Mouse (Mus musculus) bone marrow macrophage, adult 2 months (primary cell): ENCODE results near the gene Ms4a3.

ENCODE experiments used
- CTCF ChIP-seq: IDR thresholded peaks from 2 replicates; pipeline ENCODE4 v1.5.1; 2012; ENCODE audit warnings: low read depth, mild to moderate bottlenecking, low read length, moderate library complexity
- POLR2A ChIP-seq: IDR thresholded peaks from 2 replicates; pipeline ENCODE4 v1.6.1; 2012; ENCODE audit warnings: mild to moderate bottlenecking, low read depth, low read length, borderline replicate concordance

DNA sequence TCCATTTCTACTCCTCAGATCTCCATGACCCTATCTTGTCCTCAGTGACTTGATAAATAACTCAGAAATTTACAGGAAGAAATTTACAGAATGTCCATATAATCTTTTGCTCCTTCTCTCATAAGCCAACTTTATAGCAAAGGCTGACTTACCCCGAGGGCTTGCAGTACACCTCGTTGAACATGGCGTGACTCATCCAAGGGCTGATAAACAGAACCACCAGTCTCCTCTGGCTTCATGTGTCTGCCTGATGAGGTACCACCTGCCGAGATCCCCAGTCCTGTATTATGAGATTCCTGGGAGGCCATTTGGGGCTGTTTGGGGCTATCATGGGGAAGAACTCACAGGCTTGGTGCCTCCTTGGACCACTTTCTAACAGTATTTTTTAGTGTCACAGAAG lies 1.6 kb downstream of the Ms4a3 start:
- TF ChIP-seq CTCF (no peak), POLR2A (no peak)
